32 mouse cellular contexts compared by ENCODE assay signal in genomic region chr7:120859854-120860253, GRCm38 (mm10). TPM values are rescaled to one million over a fixed set of nuclear protein-coding genes. Genes with fewer than 3 reads are reported as not detected.
DNase-seq lines count a peak whose midpoint lies in the region; ATAC-seq and TF ChIP-seq lines count a peak whose summit lies in the region.
"Had no signal": no experiment of that assay in that cellular context is flagged by ENCODE, and none has a peak within 500 bp of the region (broad histone marks: within the 10 kb centered on the region; RNA-seq: fewer than 3 reads in every experiment).

No protein-coding gene starts in this region.

- WGBS in intestine, postnatal 0 days, result 39% methylated on average over 11 of the region's 11 CpGs
- 69% methylated on average over 11 of the region's 11 CpGs for WGBS in intestine, embryonic 15.5 days
- WGBS in liver, embryonic 13.5 days (ENCODE audit: insufficient replicate concordance), result 77% methylated on average over 11 of the region's 11 CpGs
- 72% methylated on average over 11 of the region's 11 CpGs for WGBS in liver, embryonic 16.5 days (ENCODE audit: insufficient replicate concordance)

- no peak overlapping the region for H3K9ac ChIP-seq in intestine, postnatal 0 days (ENCODE audit: low read depth, low read length)
- no peak overlapping the region for H3K9ac ChIP-seq in intestine, embryonic 15.5 days
- H3K9ac ChIP-seq in MEL (ENCODE audit: control insufficient read depth, low read depth, low read length, poor library complexity, severe bottlenecking), result no peak overlapping the region
- H3K9ac ChIP-seq in liver, embryonic 13.5 days, result peak overlapping the region; percentile 78; the same call in 1 of the 2 replicates
- H3K9ac ChIP-seq in liver, embryonic 16.5 days (ENCODE audit: low read depth, low read length), result peak overlapping the region; percentile 59; the same call in 1 of the 2 replicates
- H3K9ac ChIP-seq: embryonic facial prominence, embryonic 12.5 days; embryonic facial prominence, embryonic 15.5 days; forebrain, embryonic 12.5 days; forebrain, embryonic 15.5 days; heart, embryonic 12.5 days; heart, embryonic 15.5 days; hindbrain, embryonic 14.5 days had no signal

- peak overlapping the region; percentile 60; the same call in 1 of the 2 replicates for H3K27ac ChIP-seq in intestine, postnatal 0 days (ENCODE audit: low read depth, low read length)
- H3K27ac ChIP-seq in intestine, embryonic 15.5 days, result no peak overlapping the region
- H3K27ac ChIP-seq in MEL (ENCODE audit: control insufficient read depth, low read depth, low read length), result peak overlapping the region; percentile 95; the same call in 1 of the 2 replicates
- peak overlapping the region; percentile 99 for H3K27ac ChIP-seq in liver, embryonic 13.5 days
- peak overlapping the region; percentile 98 for H3K27ac ChIP-seq in liver, embryonic 16.5 days (ENCODE audit: low read length)
- H3K27ac ChIP-seq: embryonic facial prominence, embryonic 12.5 days; embryonic facial prominence, embryonic 15.5 days; forebrain, embryonic 12.5 days; forebrain, embryonic 15.5 days; heart, adult 2 months; hindbrain, embryonic 14.5 days; hindbrain, postnatal 0 days had no signal

- TF ChIP-seq RAD21 in MEL (IDR thresholded peaks at IDR 0.05; ENCODE audit: low read depth, low read length), result no peak

- TF ChIP-seq POLR2A in MEL (IDR thresholded peaks at IDR 0.05; ENCODE audit: control insufficient read depth in 1 of 2, insufficient read depth in 1 of 2, low read depth in 1 of 2, low read length in 2 of 2, poor library complexity in 1 of 2), result no peak

- no peak for DNase-seq in MEL (ENCODE audit: low read depth, low spot score)
- no peak for DNase-seq in liver, embryonic 13.5 days
- DNase-seq in urinary bladder, postnatal 36 days (ENCODE audit: low spot score in 2 of 2), result no peak
- DNase-seq in lung, postnatal 36 days, result no peak
- no peak for DNase-seq in spleen, adult 12 weeks (ENCODE audit: low spot score)
- DNase-seq: adrenal gland, postnatal 10 days; adrenal gland, postnatal 36 days; B cell, adult 2 months; cerebellum, adult 11 months; cerebellum, adult 2 months; cerebellum, adult 9-11 months; cerebellum, postnatal 25 days; gastrocnemius, postnatal 25 days; heart, adult 2 months; heart, postnatal 10 days; heart, postnatal 36 days had no signal

- no peak for TF ChIP-seq CTCF in intestine, postnatal 0 days (IDR thresholded peaks at IDR 0.05; ENCODE audit: low read depth)
- TF ChIP-seq CTCF in MEL (IDR thresholded peaks at IDR 0.05 in 2 of 3, conservative IDR thresholded peaks at IDR 0.05 in 1 of 3; ENCODE audit: control insufficient read depth in 1 of 3, insufficient read depth in 1 of 3, low read depth in 2 of 3, low read length in 3 of 3, poor library complexity in 1 of 3, severe bottlenecking in 1 of 3), result no peak

- H3K79me2 ChIP-seq in MEL (ENCODE audit: control insufficient read depth, insufficient read depth, low read length, poor library complexity), result peaks cover 25% of the 10 kb centered on the region

- H3K4me1 ChIP-seq in intestine, postnatal 0 days (replicated peaks; ENCODE audit: control insufficient read depth, insufficient read depth, low read length), result peaks cover 28% of the 10 kb centered on the region
- peaks cover 36% of the 10 kb centered on the region for H3K4me1 ChIP-seq in intestine, embryonic 15.5 days (replicated peaks)
- H3K4me1 ChIP-seq in MEL (ENCODE audit: control insufficient read depth in 1 of 2, insufficient read depth in 2 of 2, low read length in 2 of 2), result peaks cover 43 to 53% of the 10 kb centered on the region in 2 experiments
- peaks cover 90% of the 10 kb centered on the region for H3K4me1 ChIP-seq in liver, embryonic 13.5 days (replicated peaks)
- H3K4me1 ChIP-seq in liver, embryonic 16.5 days (ENCODE audit: control insufficient read depth, low read depth, low read length), result peaks cover 79% of the 10 kb centered on the region

- H3K4me2 ChIP-seq in intestine, postnatal 0 days (replicated peaks; ENCODE audit: low read depth), result no peak overlapping the region
- H3K4me2 ChIP-seq in intestine, embryonic 15.5 days (replicated peaks), result no peak overlapping the region
- H3K4me2 ChIP-seq in liver, embryonic 13.5 days, result no peak overlapping the region
- H3K4me2 ChIP-seq in liver, embryonic 16.5 days (ENCODE audit: low read depth, low read length), result no peak overlapping the region
- H3K4me2 ChIP-seq: embryonic facial prominence, embryonic 12.5 days; embryonic facial prominence, embryonic 15.5 days; forebrain, embryonic 12.5 days; forebrain, embryonic 15.5 days; heart, embryonic 12.5 days; heart, embryonic 15.5 days; hindbrain, embryonic 14.5 days had no signal

- peaks cover 13% of the 10 kb centered on the region; the same call in 1 of the 2 replicates for H3K36me3 ChIP-seq in intestine, postnatal 0 days (ENCODE audit: control insufficient read depth, insufficient read depth)
- H3K36me3 ChIP-seq in intestine, embryonic 15.5 days, result 0 out of 2 replicates have a peak, but pooled peaks cover 5% of the 10 kb centered on the region
- H3K36me3 ChIP-seq in MEL (ENCODE audit: control insufficient read depth in 1 of 2, insufficient read depth in 2 of 2, low read length in 2 of 2), result peaks cover 2 to 62% of the 10 kb centered on the region in 2 experiments; a peak in 3 of 4 replicates
- H3K36me3 ChIP-seq in liver, embryonic 13.5 days, result peaks cover 35% of the 10 kb centered on the region
- H3K36me3 ChIP-seq in liver, embryonic 16.5 days (ENCODE audit: control insufficient read depth, insufficient read depth), result peaks cover 18% of the 10 kb centered on the region
- H3K36me3 ChIP-seq: forebrain, embryonic 12.5 days had no signal

- TF ChIP-seq EP300 in MEL (IDR thresholded peaks at IDR 0.05; ENCODE audit: low read depth in 1 of 2, low read length in 2 of 2), result no peak

- ATAC-seq in intestine, postnatal 0 days, result no peak
- ATAC-seq in intestine, embryonic 15.5 days, result no peak
- no peak for ATAC-seq in liver, embryonic 13.5 days (ENCODE audit: low read depth)
- no peak for ATAC-seq in liver, embryonic 16.5 days (ENCODE audit: low read depth)
- ATAC-seq: forebrain, embryonic 15.5 days; hindbrain, postnatal 0 days; inflammation-experienced regulatory T-cells, adult 6 months had no signal

- no peaks in the 10 kb centered on the region for H3K9me3 ChIP-seq in intestine, postnatal 0 days (ENCODE audit: control insufficient read depth)
- H3K9me3 ChIP-seq in intestine, embryonic 15.5 days, result no peaks in the 10 kb centered on the region
- no peaks in the 10 kb centered on the region for H3K9me3 ChIP-seq in MEL (replicated peaks; ENCODE audit: insufficient read depth, low read length)
- H3K9me3 ChIP-seq in liver, embryonic 13.5 days (replicated peaks), result no peaks in the 10 kb centered on the region
- no peaks in the 10 kb centered on the region for H3K9me3 ChIP-seq in liver, embryonic 16.5 days (replicated peaks; ENCODE audit: control insufficient read depth, low read length)
- H3K9me3 ChIP-seq: embryonic facial prominence, embryonic 12.5 days; embryonic facial prominence, embryonic 15.5 days; forebrain, embryonic 12.5 days; forebrain, embryonic 15.5 days; G1E; heart, embryonic 12.5 days; heart, embryonic 15.5 days had no signal

- no peak overlapping the region for H3K4me3 ChIP-seq in intestine, postnatal 0 days (ENCODE audit: low read depth, low read length)
- H3K4me3 ChIP-seq in intestine, embryonic 15.5 days (replicated peaks), result no peak overlapping the region
- no peak overlapping the region for H3K4me3 ChIP-seq in MEL (ENCODE audit: control insufficient read depth in 1 of 2, insufficient read depth in 1 of 2, low read depth in 2 of 2, low read length in 2 of 2)
- no peak overlapping the region for H3K4me3 ChIP-seq in liver, embryonic 13.5 days (replicated peaks)
- H3K4me3 ChIP-seq in liver, embryonic 16.5 days (ENCODE audit: low read depth, low read length), result no peak overlapping the region
- H3K4me3 ChIP-seq: embryonic facial prominence, embryonic 12.5 days; embryonic facial prominence, embryonic 15.5 days; forebrain, embryonic 12.5 days; forebrain, embryonic 15.5 days; heart, adult 2 months; heart, embryonic 12.5 days; heart, embryonic 15.5 days had no signal

- no peaks in the 10 kb centered on the region for H3K27me3 ChIP-seq in intestine, postnatal 0 days (replicated peaks; ENCODE audit: control insufficient read depth, insufficient read depth, low read length)
- H3K27me3 ChIP-seq in intestine, embryonic 15.5 days (replicated peaks), result no peaks in the 10 kb centered on the region
- H3K27me3 ChIP-seq in MEL (ENCODE audit: control insufficient read depth in 1 of 2, insufficient read depth in 2 of 2, low read length in 2 of 2), result no peaks in the 10 kb centered on the region
- H3K27me3 ChIP-seq in liver, embryonic 13.5 days, result no peaks in the 10 kb centered on the region
- no peaks in the 10 kb centered on the region for H3K27me3 ChIP-seq in liver, embryonic 16.5 days (ENCODE audit: control insufficient read depth, insufficient read depth, low read depth, low read length)
- H3K27me3 ChIP-seq: CH12.LX; embryonic facial prominence, embryonic 12.5 days; embryonic facial prominence, embryonic 15.5 days; forebrain, embryonic 12.5 days; forebrain, embryonic 15.5 days; heart, embryonic 12.5 days; heart, embryonic 15.5 days had no signal

RNA-seq across cellular contexts. Expression of gene Eef2k, which starts 17.2 kb away (rescaled TPM):
- polyA plus RNA-seq in intestine, postnatal 0 days (2015; fragmentation: Nextera tagmentation; extraction: Ambion mirVana), result 14.1 and 14.2 TPM in 2 replicates
- polyA plus RNA-seq in intestine, embryonic 15.5 days (2015; fragmentation: Nextera tagmentation; extraction: Ambion mirVana), result 44.4 and 47.2 TPM in 2 replicates
- 56.1 and 69.2 TPM in 2 replicates for total RNA-seq in MEL (2012; rRNA removed)
- 10 to 100 TPM in 1 of 2 experiments, not detected in 1; 56.2 TPM for polyA plus RNA-seq in MEL (2012; ENCODE audit: insufficient read depth in 1 of 2, insufficient read length in 2 of 2, low read depth in 1 of 2, low replicate concordance in 2 of 2, missing spikeins in 1 of 2)
- polyA plus RNA-seq in liver, embryonic 13.5 days (2015; fragmentation: Nextera tagmentation; extraction: Ambion mirVana), result 42.2 and 44.2 TPM in 2 replicates
- polyA plus RNA-seq in liver, embryonic 16.5 days (2015; fragmentation: Nextera tagmentation; extraction: Ambion mirVana), result 46.5 and 52.1 TPM in 2 replicates

RNA-seq across cellular contexts. Expression of gene Gm5737, which starts 47.7 kb away (rescaled TPM):
- polyA plus RNA-seq in intestine, postnatal 0 days (2015; fragmentation: Nextera tagmentation; extraction: Ambion mirVana), result not detected in 2 replicates
- polyA plus RNA-seq in intestine, embryonic 15.5 days (2015; fragmentation: Nextera tagmentation; extraction: Ambion mirVana), result not detected in 2 replicates
- total RNA-seq in MEL (2012; rRNA removed), result not detected in 2 replicates
- not detected for polyA plus RNA-seq in MEL (2012; ENCODE audit: insufficient read depth in 1 of 2, insufficient read length in 2 of 2, low read depth in 1 of 2, low replicate concordance in 2 of 2, missing spikeins in 1 of 2)
- polyA plus RNA-seq in liver, embryonic 13.5 days (2015; fragmentation: Nextera tagmentation; extraction: Ambion mirVana), result not detected in 2 replicates
- not detected in 2 replicates for polyA plus RNA-seq in liver, embryonic 16.5 days (2015; fragmentation: Nextera tagmentation; extraction: Ambion mirVana)
- total RNA-seq: adrenal gland, postnatal 36 days; CH12.LX; common myeloid progenitor, adult 5-6 weeks; G1E; heart, postnatal 10 days had no signal
- polyA plus RNA-seq: embryonic facial prominence, embryonic 12.5 days; embryonic facial prominence, embryonic 15.5 days; forebrain, embryonic 12.5 days; forebrain, embryonic 15.5 days; G1E; heart, embryonic 12.5 days; heart, embryonic 15.5 days; hindbrain, embryonic 11.5 days; hindbrain, embryonic 14.5 days; inflammation-experienced regulatory T-cells, adult 6 months had no signal

RNA-seq across cellular contexts. Expression of gene Polr3e, which starts 57.7 kb away (rescaled TPM):
- polyA plus RNA-seq in intestine, postnatal 0 days (2015; fragmentation: Nextera tagmentation; extraction: Ambion mirVana), result 18.3 and 19.6 TPM in 2 replicates
- 40.3 and 41.5 TPM in 2 replicates for polyA plus RNA-seq in intestine, embryonic 15.5 days (2015; fragmentation: Nextera tagmentation; extraction: Ambion mirVana)
- 39.1 and 39.4 TPM in 2 replicates for total RNA-seq in MEL (2012; rRNA removed)
- polyA plus RNA-seq in MEL (2012; ENCODE audit: insufficient read depth in 1 of 2, insufficient read length in 2 of 2, low read depth in 1 of 2, low replicate concordance in 2 of 2, missing spikeins in 1 of 2), result 10 to 100 TPM in 1 of 2 experiments, not detected in 1; 50.1 TPM
- polyA plus RNA-seq in liver, embryonic 13.5 days (2015; fragmentation: Nextera tagmentation; extraction: Ambion mirVana), result 19.3 and 21.1 TPM in 2 replicates
- 10.1 and 10.4 TPM in 2 replicates for polyA plus RNA-seq in liver, embryonic 16.5 days (2015; fragmentation: Nextera tagmentation; extraction: Ambion mirVana)

Comparison
In these comparisons a context has a peak if more than half of its experiments do, and no peak if none do; other contexts are left out.
1. H3K9ac ChIP-seq: peak in liver, embryonic 13.5 days (single experiment) and liver, embryonic 16.5 days (single experiment); none in intestine, postnatal 0 days (single experiment), intestine, embryonic 15.5 days (single experiment) and MEL (single experiment).